Mouse (Mus musculus) spleen, postnatal 4 days (tissue): Measurements from ENCODE around the gene Gm3468.
"Not testable (repeated sequence)": the region's sequence is repeated elsewhere in the genome, so short reads cannot be mapped to it uniquely, and the experiment has no call there.

ENCODE experiments used
- DNase-seq, 2 experiments: peaks; one replicate each; pipeline ENCODE4 v3.0.0; 2022; ENCODE audit warnings: low spot score in 2 of 2

The Gm3468 gene

GRCm38 (mm10) chr14:6108272-6108925 is at the start of gene Gm3468:
Gene Gm3468 (minus strand): TSS chr14:6108665.
- DNase-seq, result peak; percentile 11 to 56

- DNase-seq, result not testable (repeated sequence)
Observed at GRCm38 (mm10) chr14:6125707-6126106, 17.2 kb upstream of the Gm3468 start, which contains the start of gene Gm3476. Gene Gm3476 (minus strand): TSS chr14:6125807.

- not testable (repeated sequence) for DNase-seq
Observed at GRCm38 (mm10) chr14:6107500-6107899, 965 bp downstream of the Gm3468 start.

GRCm38 (mm10) chr14:6093842-6094241 is 14.6 kb downstream of the Gm3468 start, which contains the start of gene Gm8206:
Gene Gm8206 (minus strand): TSS chr14:6093942.
- DNase-seq, result not testable (repeated sequence)

- not testable (repeated sequence) for DNase-seq
Observed at GRCm38 (mm10) chr14:6058167-6058566, 50.3 kb downstream of the Gm3468 start, which contains the start of gene Gm6337. Gene Gm6337 (minus strand): TSS chr14:6058267.
